ENCODE assay signal across 13 mouse cellular contexts in the genomic region with DNA sequence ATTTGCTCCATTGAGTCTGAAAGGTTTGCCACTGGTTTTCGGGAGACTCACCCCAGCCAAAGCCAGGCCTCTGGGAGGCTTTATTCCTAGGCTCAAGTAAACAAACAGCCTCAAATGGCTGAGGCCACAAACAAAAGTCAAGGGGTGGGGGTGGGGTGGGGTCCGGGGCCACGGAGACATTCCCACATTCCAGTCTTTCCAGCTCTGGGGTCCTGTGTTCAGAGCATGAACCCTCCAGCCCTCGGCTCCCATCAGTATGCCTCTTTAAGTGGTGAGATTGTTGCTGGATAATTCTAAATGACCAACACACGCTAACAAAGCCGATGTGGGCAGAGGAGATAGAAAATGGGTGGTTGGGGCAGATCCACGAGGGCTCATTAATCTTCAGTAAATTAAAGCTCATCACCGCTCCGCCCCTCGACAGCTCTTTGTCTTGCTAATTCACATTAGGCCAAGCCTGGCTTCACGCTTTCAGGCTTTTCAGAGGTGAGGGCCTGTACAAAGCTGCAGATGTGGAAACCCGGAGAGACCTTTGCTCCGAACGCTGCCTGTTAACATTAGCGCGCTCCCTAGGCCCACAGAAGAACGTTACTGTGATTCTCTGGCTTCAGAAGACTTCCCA.
DNase-seq lines count a peak whose midpoint lies in the region; ATAC-seq lines count a peak whose summit lies in the region.
"Had no signal": no experiment of that assay in that cellular context is flagged by ENCODE, and none has a peak within 500 bp of the region (broad histone marks: within the 10 kb centered on the region; RNA-seq: fewer than 3 reads in every experiment).

No protein-coding gene starts in this region.

- WGBS in midbrain, embryonic 12.5 days, result 6% methylated on average over 17 of the region's 17 CpGs
- 4% methylated on average over 17 of the region's 17 CpGs for WGBS in midbrain, embryonic 13.5 days
- 3% methylated on average over 17 of the region's 17 CpGs for WGBS in forebrain, embryonic 11.5 days
- 18% methylated on average over 17 of the region's 17 CpGs for WGBS in limb, embryonic 10.5 days

- peak overlapping the region; percentile 28 for H3K4me2 ChIP-seq in midbrain, embryonic 12.5 days (replicated peaks)
- no peak overlapping the region for H3K4me2 ChIP-seq in midbrain, embryonic 13.5 days (replicated peaks)
- 0 out of 2 replicates have a peak overlapping the region, but pooled peaks have one; percentile 5 for H3K4me2 ChIP-seq in forebrain, embryonic 11.5 days (ENCODE audit: low read depth, low read length, severe bottlenecking)
- H3K4me2 ChIP-seq: liver, embryonic 11.5 days had no signal

- peaks cover 8% of the 10 kb centered on the region; the same call in 1 of the 2 replicates for H3K9me3 ChIP-seq in midbrain, embryonic 12.5 days
- H3K9me3 ChIP-seq in midbrain, embryonic 13.5 days, result peaks cover 7% of the 10 kb centered on the region
- H3K9me3 ChIP-seq in forebrain, embryonic 11.5 days (ENCODE audit: control insufficient read depth, low read length), result peaks cover 6% of the 10 kb centered on the region; the same call in 1 of the 2 replicates
- no peaks in the 10 kb centered on the region for H3K9me3 ChIP-seq in limb, embryonic 10.5 days (replicated peaks)

- DNase-seq in forebrain, embryonic 11.5 days (ENCODE audit: low spot score), result peak; percentile 80
- DNase-seq in limb, embryonic 10.5 days (ENCODE audit: low spot score), result peak; percentile 36
- peak; percentile 4 for DNase-seq in yolk sac, embryonic 10.5 days (ENCODE audit: low spot score)
- DNase-seq in gastrocnemius, postnatal 36 days, result no peak
- no peak for DNase-seq in layer of hippocampus, adult 9-11 months
- DNase-seq in frontal cortex, postnatal 10 days (ENCODE audit: low spot score in 2 of 2), result no peak
- DNase-seq: cerebellum, adult 9-11 months; gastrocnemius, postnatal 14 days; heart, postnatal 14 days; lung, postnatal 36 days had no signal

- no peak overlapping the region for H3K9ac ChIP-seq in midbrain, embryonic 12.5 days (replicated peaks)
- no peak overlapping the region for H3K9ac ChIP-seq in midbrain, embryonic 13.5 days (replicated peaks)
- no peak overlapping the region for H3K9ac ChIP-seq in forebrain, embryonic 11.5 days (ENCODE audit: low read length)

- ATAC-seq in midbrain, embryonic 12.5 days (ENCODE audit: low FRiP score, low read depth), result peak; percentile 27; the same call in 1 of the 2 replicates
- ATAC-seq in midbrain, embryonic 13.5 days, result no peak
- ATAC-seq in forebrain, embryonic 11.5 days (replicated peaks; ENCODE audit: low FRiP score), result peak; percentile 90

- peaks cover 29% of the 10 kb centered on the region for H3K4me1 ChIP-seq in midbrain, embryonic 12.5 days
- peaks cover 22% of the 10 kb centered on the region for H3K4me1 ChIP-seq in midbrain, embryonic 13.5 days (replicated peaks)
- H3K4me1 ChIP-seq in forebrain, embryonic 11.5 days (replicated peaks; ENCODE audit: control insufficient read depth, insufficient read depth, low read length), result peaks cover 3% of the 10 kb centered on the region; the same call in 1 of the 2 replicates
- H3K4me1 ChIP-seq in limb, embryonic 10.5 days, result peaks cover 7% of the 10 kb centered on the region

- intact Hi-C loops in gastrocnemius, postnatal 36 days (cut with DNase I), result no loop called here

- H3K27me3 ChIP-seq in midbrain, embryonic 12.5 days, result peaks cover 19% of the 10 kb centered on the region
- H3K27me3 ChIP-seq in midbrain, embryonic 13.5 days, result peaks cover 10% of the 10 kb centered on the region
- H3K27me3 ChIP-seq in forebrain, embryonic 11.5 days (ENCODE audit: control insufficient read depth, insufficient read depth, low read length), result peaks cover 30% of the 10 kb centered on the region
- H3K27me3 ChIP-seq in limb, embryonic 10.5 days (ENCODE audit: low read depth, poor library complexity, severe bottlenecking), result no peaks in the 10 kb centered on the region

- peak overlapping the region; percentile 52 for H3K27ac ChIP-seq in midbrain, embryonic 12.5 days (replicated peaks)
- H3K27ac ChIP-seq in midbrain, embryonic 13.5 days, result no peak overlapping the region
- peak overlapping the region; percentile 42; the same call in 1 of the 2 replicates for H3K27ac ChIP-seq in forebrain, embryonic 11.5 days (ENCODE audit: low read depth, low read length)
- peak overlapping the region; percentile 69 for H3K27ac ChIP-seq in limb, embryonic 10.5 days

- H3K36me3 ChIP-seq in midbrain, embryonic 12.5 days, result no peaks in the 10 kb centered on the region
- H3K36me3 ChIP-seq in midbrain, embryonic 13.5 days, result no peaks in the 10 kb centered on the region
- H3K36me3 ChIP-seq in forebrain, embryonic 11.5 days (ENCODE audit: control insufficient read depth, insufficient read depth, low read length), result no peaks in the 10 kb centered on the region
- H3K36me3 ChIP-seq in limb, embryonic 10.5 days, result no peaks in the 10 kb centered on the region

- no peak overlapping the region for H3K4me3 ChIP-seq in midbrain, embryonic 12.5 days
- H3K4me3 ChIP-seq in midbrain, embryonic 13.5 days (replicated peaks), result no peak overlapping the region
- no peak overlapping the region for H3K4me3 ChIP-seq in forebrain, embryonic 11.5 days (ENCODE audit: low read depth, low read length)
- H3K4me3 ChIP-seq in limb, embryonic 10.5 days, result no peak overlapping the region

Comparison
In these comparisons a context has a peak if more than half of its experiments do, and no peak if none do; other contexts are left out.
1. DNase-seq: peak in forebrain, embryonic 11.5 days (single experiment), limb, embryonic 10.5 days (single experiment) and yolk sac, embryonic 10.5 days (single experiment); none in gastrocnemius, postnatal 36 days (0 of 2), layer of hippocampus, adult 9-11 months (single experiment) and frontal cortex, postnatal 10 days (0 of 2).